8 mouse cellular contexts compared by ENCODE assay signal in genomic region chr9:113990547-113991248, GRCm38 (mm10). TPM values are rescaled to one million over a fixed set of nuclear protein-coding genes. Genes with fewer than 3 reads are reported as not detected.
DNase-seq lines count a peak whose midpoint lies in the region; ATAC-seq and TF ChIP-seq lines count a peak whose summit lies in the region.

No protein-coding gene starts in this region.

- peak; percentile 78 to 81 for DNase-seq in B cell, adult 2 months
- DNase-seq in brain, adult 2 months (ENCODE audit: low read depth, low spot score), result peak; percentile 95
- peak; percentile 74 for DNase-seq in liver, adult 2 months (ENCODE audit: extremely low read depth, low read depth, low spot score)
- peak; percentile 84 for DNase-seq in naive thymus-derived CD4-positive, alpha-beta T cell, adult 2 months (ENCODE audit: low read depth)
- peak; percentile 82 for DNase-seq in splenic B cell, adult 2 months (ENCODE audit: low read depth, low spot score)

- H3K4me3 ChIP-seq in heart, embryonic 11.5 days (ENCODE audit: low read depth, low read length), result peak overlapping the region; percentile 16; the same call in 1 of the 2 replicates
- H3K4me3 ChIP-seq in kidney, embryonic 15.5 days (replicated peaks), result peak overlapping the region; percentile 27
- no peak overlapping the region for H3K4me3 ChIP-seq in liver, adult 2 months (ENCODE audit: insufficient read depth, low read depth, low read length)

- H3K9me3 ChIP-seq in heart, embryonic 11.5 days (replicated peaks; ENCODE audit: control insufficient read depth, low read length), result no peaks in the 10 kb centered on the region
- H3K9me3 ChIP-seq in kidney, embryonic 15.5 days (replicated peaks), result no peaks in the 10 kb centered on the region

- H3K27me3 ChIP-seq in heart, embryonic 11.5 days (ENCODE audit: control insufficient read depth, insufficient read depth, low read length), result no peaks in the 10 kb centered on the region
- no peaks in the 10 kb centered on the region for H3K27me3 ChIP-seq in kidney, embryonic 15.5 days
- no peaks in the 10 kb centered on the region for H3K27me3 ChIP-seq in liver, adult 2 months (ENCODE audit: control insufficient read depth, insufficient read depth, low read length)
- no peaks in the 10 kb centered on the region for H3K27me3 ChIP-seq in splenic B cell, adult 2 months (ENCODE audit: control insufficient read depth, insufficient read depth, low read length, poor library complexity, severe bottlenecking)

- TF ChIP-seq CTCF in liver, adult 2 months (IDR thresholded peaks at IDR 0.05; ENCODE audit: low read depth, low read length), result peak; percentile 98

- no peaks in the 10 kb centered on the region for H3K4me1 ChIP-seq in heart, embryonic 11.5 days (ENCODE audit: control insufficient read depth, insufficient read depth, low read length)
- H3K4me1 ChIP-seq in kidney, embryonic 15.5 days, result peaks cover 5% of the 10 kb centered on the region; the same call in 1 of the 2 replicates
- peaks cover 2% of the 10 kb centered on the region for H3K4me1 ChIP-seq in liver, adult 2 months (ENCODE audit: control insufficient read depth, insufficient read depth, low read length)

- H3K36me3 ChIP-seq in heart, embryonic 11.5 days (ENCODE audit: control insufficient read depth, insufficient read depth, low read length), result no peaks in the 10 kb centered on the region
- H3K36me3 ChIP-seq in kidney, embryonic 15.5 days, result no peaks in the 10 kb centered on the region
- H3K36me3 ChIP-seq in liver, adult 2 months (ENCODE audit: control insufficient read depth, insufficient read depth, low read length), result no peaks in the 10 kb centered on the region
- no peaks in the 10 kb centered on the region for H3K36me3 ChIP-seq in splenic B cell, adult 2 months (ENCODE audit: control insufficient read depth, insufficient read depth, low read length, poor library complexity, severe bottlenecking)

- peak overlapping the region; percentile 51 for H3K4me2 ChIP-seq in heart, embryonic 11.5 days
- peak overlapping the region; percentile 59 for H3K4me2 ChIP-seq in kidney, embryonic 15.5 days

- peak; percentile 90 for ATAC-seq in erythroblast, adult 5-6 weeks (replicated peaks; ENCODE audit: low FRiP score, poor library complexity, severe bottlenecking)
- ATAC-seq in heart, embryonic 11.5 days (replicated peaks; ENCODE audit: insufficient number of reproducible peaks, low FRiP score, low TSS enrichment), result peak; percentile 68; the same call in 1 of the 2 replicates
- peak; percentile 81 for ATAC-seq in kidney, embryonic 15.5 days (replicated peaks; ENCODE audit: low FRiP score)

- no peak for TF ChIP-seq POLR2A in liver, adult 2 months (IDR thresholded peaks at IDR 0.05; ENCODE audit: extremely low read depth, insufficient read depth, low read length)

- H3K9ac ChIP-seq in heart, embryonic 11.5 days (ENCODE audit: low read depth, low read length), result no peak overlapping the region; the same call in 1 of the 2 replicates
- H3K9ac ChIP-seq in kidney, embryonic 15.5 days, result 0 out of 2 replicates have a peak overlapping the region, but pooled peaks have one; percentile 17
- H3K9ac ChIP-seq in liver, adult 2 months (ENCODE audit: low read depth, low read length), result no peak overlapping the region

- H3K27ac ChIP-seq in heart, embryonic 11.5 days (ENCODE audit: low read depth, low read length), result no peak overlapping the region
- no peak overlapping the region for H3K27ac ChIP-seq in kidney, embryonic 15.5 days
- H3K27ac ChIP-seq in liver, adult 2 months (replicated peaks; ENCODE audit: insufficient read depth, low read depth, low read length), result no peak overlapping the region

- 24% methylated on average over 18 of the region's 18 CpGs for WGBS in heart, embryonic 11.5 days (ENCODE audit: insufficient replicate concordance)
- 21% methylated on average over 18 of the region's 18 CpGs for WGBS in kidney, embryonic 15.5 days
- 19% methylated on average over 18 of the region's 18 CpGs for WGBS in liver, adult 2 months

- H3K79me2 ChIP-seq in liver, adult 2 months (ENCODE audit: control insufficient read depth, insufficient read depth, low read length), result no peaks in the 10 kb centered on the region

RNA-seq across cellular contexts. Expression of gene Fbxl2, which starts 55.3 kb away (rescaled TPM):
- total RNA-seq in erythroblast, adult 5-6 weeks (2015; ENCODE audit: low replicate concordance), result 0.21 TPM in 1 of 2 replicates, not detected in the other
- 2.0 TPM in 1 of 2 replicates, not detected in the other for total RNA-seq in erythroblast, adult 5-6 weeks (2017; ENCODE audit: low replicate concordance)
- polyA plus RNA-seq in heart, embryonic 11.5 days (2014; fragmentation: Nextera tagmentation; extraction: Ambion mirVana), result 2.3 and 2.6 TPM in 2 replicates
- 3.1 and 5.0 TPM in 2 replicates for polyA plus RNA-seq in kidney, embryonic 15.5 days (2015; fragmentation: Nextera tagmentation; extraction: Ambion mirVana)
- total RNA-seq in liver, adult 2 months (2014; rRNA removed), result 0.20 TPM in 1 of 2 replicates, not detected in the other
- polyA plus RNA-seq in liver, adult 2 months (2012; rRNA removed), result 0.09 and 0.34 TPM in 2 replicates

RNA-seq across cellular contexts. Expression of gene Ubp1, which starts 60.0 kb away (rescaled TPM):
- total RNA-seq in erythroblast, adult 5-6 weeks (2015; ENCODE audit: low replicate concordance), result 227 and 253 TPM in 2 replicates
- total RNA-seq in erythroblast, adult 5-6 weeks (2017; ENCODE audit: low replicate concordance), result 245 and 285 TPM in 2 replicates
- polyA plus RNA-seq in heart, embryonic 11.5 days (2014; fragmentation: Nextera tagmentation; extraction: Ambion mirVana), result 34.1 and 35.9 TPM in 2 replicates
- 35.1 and 37.2 TPM in 2 replicates for polyA plus RNA-seq in kidney, embryonic 15.5 days (2015; fragmentation: Nextera tagmentation; extraction: Ambion mirVana)
- total RNA-seq in liver, adult 2 months (2014; rRNA removed), result 24.2 and 30.9 TPM in 2 replicates
- polyA plus RNA-seq in liver, adult 2 months (2012; rRNA removed), result 26.6 and 27.8 TPM in 2 replicates
